ENCODE assay signal across 15 mouse cellular contexts in genomic region chr16:56729060-56729459, GRCm38 (mm10).
"Had no signal": no experiment of that assay in that cellular context is flagged by ENCODE, and none has a peak within 500 bp of the region (broad histone marks: within the 10 kb centered on the region; RNA-seq: fewer than 3 reads in every experiment).

No protein-coding gene starts in this region.

- H3K27ac ChIP-seq: macrophage; midbrain, embryonic 10.5 days; midbrain, embryonic 12.5 days; neural tube, embryonic 12.5 days; stomach, embryonic 15.5 days; stomach, postnatal 0 days had no signal

- H3K4me1 ChIP-seq: midbrain, embryonic 10.5 days; midbrain, embryonic 12.5 days; neural tube, embryonic 12.5 days; stomach, embryonic 15.5 days had no signal

- H3K36me3 ChIP-seq: midbrain, embryonic 10.5 days; midbrain, embryonic 12.5 days; neural tube, embryonic 12.5 days; stomach, embryonic 15.5 days had no signal

- H3K9ac ChIP-seq: lung, embryonic 14.5 days; midbrain, embryonic 12.5 days; neural tube, embryonic 12.5 days; stomach, embryonic 15.5 days had no signal

- H3K27me3 ChIP-seq: midbrain, embryonic 12.5 days; neural tube, embryonic 12.5 days; stomach, embryonic 15.5 days had no signal

- H3K4me3 ChIP-seq: midbrain, embryonic 10.5 days; midbrain, embryonic 12.5 days; myocyte; neural tube, embryonic 12.5 days; stomach, embryonic 15.5 days had no signal

- H3K9me3 ChIP-seq: midbrain, embryonic 10.5 days; midbrain, embryonic 12.5 days; neural tube, embryonic 12.5 days; stomach, embryonic 15.5 days had no signal

- DNase-seq: lung, adult 18-20 months; lung, embryonic 14.5 days; lung, postnatal 10 days; midbrain, embryonic 14.5 days; right cerebral cortex, postnatal 14 days; thymus, adult 2 months; thymus, postnatal 25 days; thymus, postnatal 4 days had no signal
